Mouse (Mus musculus): ENCODE measurements at regions not wholly inside any gene's neighbourhood (a gene's known extent, or its start where the extent isn't known, plus 50 kb on each side); places are given as distances from the start of the nearest gene placed in this dataset.

- Histone ChIP-seq H3K4me3 (replicated peaks) (no peak overlapping the region), H3K9ac (no peak overlapping the region), H3K27me3 (no peaks in the 10 kb centered on the region), H3K9me3 (replicated peaks) (no peaks in the 10 kb centered on the region), H3K27ac (replicated peaks) (no peak overlapping the region), H3K4me1 (replicated peaks) (no peaks in the 10 kb centered on the region), H3K36me3 (replicated peaks) (no peaks in the 10 kb centered on the region), H3K4me2 (no peak overlapping the region)
- 58% methylated on average over 2 of the region's 2 CpGs for WGBS (ENCODE audit: insufficient replicate concordance)
- no peak for ATAC-seq (ENCODE audit: insufficient read depth)
Observed at GRCm38 (mm10) chr8:127915591-127916028, 442.8 kb upstream of the Nrp1 start.

- Histone ChIP-seq H3K27ac (replicated peaks) (no peak overlapping the region), H3K9ac (no peak overlapping the region), H3K9me3 (replicated peaks) (no peaks in the 10 kb centered on the region), H3K36me3 (replicated peaks) (no peaks in the 10 kb centered on the region), H3K4me1 (replicated peaks) (no peaks in the 10 kb centered on the region), H3K4me3 (replicated peaks) (no peak overlapping the region), H3K4me2 (no peak overlapping the region), H3K27me3 (no peaks in the 10 kb centered on the region)
- 48% methylated on average over 1 of the region's 1 CpGs for WGBS (ENCODE audit: insufficient replicate concordance)
- ATAC-seq (ENCODE audit: insufficient read depth), result no peak
Observed at GRCm38 (mm10) chr8:127921925-127922324, 436.5 kb upstream of the Nrp1 start.

GRCm38 (mm10) chr8:127923321-127923720 is 435.1 kb upstream of the Nrp1 start:
- no peak for ATAC-seq (ENCODE audit: insufficient read depth)
- Histone ChIP-seq H3K9ac (no peak overlapping the region), H3K4me3 (replicated peaks) (no peak overlapping the region), H3K4me2 (no peak overlapping the region), H3K27ac (replicated peaks) (no peak overlapping the region), H3K9me3 (replicated peaks) (no peaks in the 10 kb centered on the region), H3K36me3 (replicated peaks) (no peaks in the 10 kb centered on the region), H3K4me1 (replicated peaks) (no peaks in the 10 kb centered on the region), H3K27me3 (no peaks in the 10 kb centered on the region)
- 56% methylated on average over 4 of the region's 4 CpGs for WGBS (ENCODE audit: insufficient replicate concordance)

GRCm38 (mm10) chr8:127932276-127932675 is 426.1 kb upstream of the Nrp1 start:
- Histone ChIP-seq H3K9ac (no peak overlapping the region), H3K4me2 (no peak overlapping the region), H3K36me3 (replicated peaks) (no peaks in the 10 kb centered on the region), H3K27me3 (no peaks in the 10 kb centered on the region), H3K27ac (replicated peaks) (no peak overlapping the region), H3K4me1 (replicated peaks) (no peaks in the 10 kb centered on the region), H3K9me3 (replicated peaks) (no peaks in the 10 kb centered on the region), H3K4me3 (replicated peaks) (no peak overlapping the region)
- WGBS (ENCODE audit: insufficient replicate concordance), result 38% methylated on average over 1 of the region's 1 CpGs
- no peak for ATAC-seq (ENCODE audit: insufficient read depth)

GRCm38 (mm10) chr8:127936792-127937435 is 421.5 kb upstream of the Nrp1 start:
- Histone ChIP-seq H3K9ac (no peak overlapping the region), H3K4me1 (replicated peaks) (no peaks in the 10 kb centered on the region), H3K27ac (replicated peaks) (no peak overlapping the region), H3K27me3 (no peaks in the 10 kb centered on the region), H3K4me3 (replicated peaks) (no peak overlapping the region), H3K4me2 (no peak overlapping the region), H3K36me3 (replicated peaks) (no peaks in the 10 kb centered on the region), H3K9me3 (replicated peaks) (no peaks in the 10 kb centered on the region)
- WGBS (ENCODE audit: insufficient replicate concordance), result 69% methylated on average over 6 of the region's 6 CpGs
- ATAC-seq (ENCODE audit: insufficient read depth), result no peak

- no peak for ATAC-seq (ENCODE audit: insufficient read depth)
- Histone ChIP-seq H3K4me1 (replicated peaks) (no peaks in the 10 kb centered on the region), H3K4me3 (replicated peaks) (no peak overlapping the region), H3K27ac (replicated peaks) (no peak overlapping the region), H3K9me3 (replicated peaks) (no peaks in the 10 kb centered on the region), H3K36me3 (replicated peaks) (no peaks in the 10 kb centered on the region), H3K27me3 (no peaks in the 10 kb centered on the region), H3K4me2 (no peak overlapping the region), H3K9ac (no peak overlapping the region)
- WGBS (ENCODE audit: insufficient replicate concordance), result 27% methylated on average over 7 of the region's 7 CpGs
Observed at GRCm38 (mm10) chr8:127939284-127939985, 419.0 kb upstream of the Nrp1 start.

- Histone ChIP-seq H3K27me3 (no peaks in the 10 kb centered on the region), H3K4me1 (replicated peaks) (no peaks in the 10 kb centered on the region), H3K4me2 (no peak overlapping the region), H3K27ac (replicated peaks) (no peak overlapping the region), H3K4me3 (replicated peaks) (no peak overlapping the region), H3K9me3 (replicated peaks) (no peaks in the 10 kb centered on the region), H3K9ac (no peak overlapping the region), H3K36me3 (replicated peaks) (no peaks in the 10 kb centered on the region)
- no peak for ATAC-seq (ENCODE audit: insufficient read depth)
- WGBS (ENCODE audit: insufficient replicate concordance), result 52% methylated on average over 5 of the region's 5 CpGs
Observed at GRCm38 (mm10) chr8:127939986-127940359, 418.4 kb upstream of the Nrp1 start.

- no peaks in the 10 kb centered on the region for H3K9me3 ChIP-seq (replicated peaks)
- no peaks in the 10 kb centered on the region for H3K4me1 ChIP-seq (replicated peaks)
- H3K4me2 ChIP-seq, result no peak overlapping the region
- no peak overlapping the region for H3K27ac ChIP-seq (replicated peaks)
- no peak for ATAC-seq (ENCODE audit: insufficient read depth)
- no peaks in the 10 kb centered on the region for H3K27me3 ChIP-seq
- no peaks in the 10 kb centered on the region for H3K36me3 ChIP-seq (replicated peaks)
- no peak overlapping the region for H3K4me3 ChIP-seq (replicated peaks)
- H3K9ac ChIP-seq, result no peak overlapping the region
Observed at GRCm38 (mm10) chr8:127942319-127942718, 416.1 kb upstream of the Nrp1 start.

- Histone ChIP-seq H3K4me2 (no peak overlapping the region), H3K9ac (no peak overlapping the region), H3K27me3 (no peaks in the 10 kb centered on the region), H3K27ac (replicated peaks) (no peak overlapping the region), H3K4me1 (replicated peaks) (no peaks in the 10 kb centered on the region), H3K9me3 (replicated peaks) (no peaks in the 10 kb centered on the region), H3K4me3 (replicated peaks) (no peak overlapping the region), H3K36me3 (replicated peaks) (no peaks in the 10 kb centered on the region)
- ATAC-seq (ENCODE audit: insufficient read depth), result no peak
Observed at GRCm38 (mm10) chr8:127944955-127945498, 413.4 kb upstream of the Nrp1 start.

- 41% methylated on average over 1 of the region's 1 CpGs for WGBS (ENCODE audit: insufficient replicate concordance)
- H3K4me2 ChIP-seq, result no peak overlapping the region
- H3K4me3 ChIP-seq (replicated peaks), result no peak overlapping the region
- H3K4me1 ChIP-seq (replicated peaks), result no peaks in the 10 kb centered on the region
- no peaks in the 10 kb centered on the region for H3K27me3 ChIP-seq
- ATAC-seq (ENCODE audit: insufficient read depth), result no peak
- no peak overlapping the region for H3K27ac ChIP-seq (replicated peaks)
- no peak overlapping the region for H3K9ac ChIP-seq
- no peaks in the 10 kb centered on the region for H3K9me3 ChIP-seq (replicated peaks)
- H3K36me3 ChIP-seq (replicated peaks), result no peaks in the 10 kb centered on the region
Observed at GRCm38 (mm10) chr8:127957571-127957970, 400.8 kb upstream of the Nrp1 start.

- Histone ChIP-seq H3K9ac (no peak overlapping the region), H3K9me3 (replicated peaks) (no peaks in the 10 kb centered on the region), H3K4me2 (no peak overlapping the region), H3K36me3 (replicated peaks) (no peaks in the 10 kb centered on the region), H3K4me3 (replicated peaks) (no peak overlapping the region), H3K27me3 (no peaks in the 10 kb centered on the region), H3K4me1 (replicated peaks) (no peaks in the 10 kb centered on the region), H3K27ac (replicated peaks) (no peak overlapping the region)
- no peak for ATAC-seq (ENCODE audit: insufficient read depth)
- WGBS (ENCODE audit: insufficient replicate concordance), result 64% methylated on average over 12 of the region's 12 CpGs
Observed at GRCm38 (mm10) chr8:127958351-127959044, 399.9 kb upstream of the Nrp1 start.

Measured in liver, embryonic 15.5 days (tissue).